ENCODE assay signal across 36 mouse cellular contexts in genomic region chr11:102941236-102941635, GRCm38 (mm10). TPM values are rescaled to one million over a fixed set of nuclear protein-coding genes. Genes with fewer than 3 reads are reported as not detected.
"Had no signal": no experiment of that assay in that cellular context is flagged by ENCODE, and none has a peak within 500 bp of the region (broad histone marks: within the 10 kb centered on the region; RNA-seq: fewer than 3 reads in every experiment).

No protein-coding gene starts in this region.

- H3K27ac ChIP-seq: embryonic facial prominence, embryonic 10.5 days; embryonic facial prominence, embryonic 12.5 days; embryonic facial prominence, embryonic 13.5 days; embryonic facial prominence, embryonic 15.5 days; forebrain, embryonic 10.5 days; forebrain, embryonic 12.5 days; forebrain, embryonic 13.5 days; forebrain, embryonic 15.5 days; gastrocnemius, adult 2 months; heart, adult 2 months had no signal

- H3K36me3 ChIP-seq: embryonic facial prominence, embryonic 10.5 days; embryonic facial prominence, embryonic 12.5 days; embryonic facial prominence, embryonic 13.5 days; embryonic facial prominence, embryonic 15.5 days; forebrain, embryonic 10.5 days; forebrain, embryonic 12.5 days; forebrain, embryonic 15.5 days had no signal

- DNase-seq: cerebellum, adult 9-10 months; cerebellum, adult 9-11 months; cerebellum, postnatal 10 days; cerebellum, postnatal 14 days; cerebellum, postnatal 25 days; cerebellum, postnatal 36 days; embryo, embryonic 11 days; forebrain, postnatal 0 days; gastrocnemius, adult 2 months; gastrocnemius, postnatal 10 days; gastrocnemius, postnatal 14 days; gastrocnemius, postnatal 25 days; gastrocnemius, postnatal 36 days; heart, adult 11 months; heart, adult 18-20 months; heart, adult 2 months had no signal

- H3K9me3 ChIP-seq: embryonic facial prominence, embryonic 10.5 days; embryonic facial prominence, embryonic 12.5 days; embryonic facial prominence, embryonic 13.5 days; embryonic facial prominence, embryonic 15.5 days; forebrain, embryonic 10.5 days; forebrain, embryonic 12.5 days; forebrain, embryonic 13.5 days; forebrain, embryonic 15.5 days had no signal

- ATAC-seq: forebrain, embryonic 13.5 days; forebrain, embryonic 14.5 days; forebrain, embryonic 15.5 days; forebrain, embryonic 16.5 days; forebrain, postnatal 0 days had no signal

- H3K4me2 ChIP-seq: embryonic facial prominence, embryonic 12.5 days; embryonic facial prominence, embryonic 13.5 days; embryonic facial prominence, embryonic 15.5 days; forebrain, embryonic 12.5 days; forebrain, embryonic 13.5 days; forebrain, embryonic 15.5 days had no signal

- H3K4me3 ChIP-seq: embryonic facial prominence, embryonic 10.5 days; embryonic facial prominence, embryonic 12.5 days; embryonic facial prominence, embryonic 13.5 days; embryonic facial prominence, embryonic 15.5 days; erythroblast, embryonic 14.5 days; forebrain, embryonic 10.5 days; forebrain, embryonic 12.5 days; forebrain, embryonic 13.5 days; forebrain, embryonic 15.5 days; gastrocnemius, adult 2 months; heart, adult 2 months had no signal

- H3K9ac ChIP-seq: embryonic facial prominence, embryonic 12.5 days; embryonic facial prominence, embryonic 13.5 days; embryonic facial prominence, embryonic 15.5 days; forebrain, embryonic 12.5 days; forebrain, embryonic 13.5 days; forebrain, embryonic 15.5 days; forebrain, postnatal 0 days had no signal

RNA-seq across cellular contexts. Expression of gene C1ql1, which starts 5.3 kb away (rescaled TPM):
- total RNA-seq: common myeloid progenitor, adult 5-6 weeks; gastrocnemius, adult 18-20 months; gastrocnemius, adult 2 months; gastrocnemius, adult 8-10 months; granulocyte monocyte progenitor cell, adult 5-6 weeks; heart, adult 18-20 months; heart, adult 2 months; heart, adult 8-10 months had no signal
- polyA plus RNA-seq: erythroblast, embryonic 14.5 days had no signal

RNA-seq across cellular contexts. Expression of gene Kif18b, which starts 16.3 kb away (rescaled TPM):
- total RNA-seq: gastrocnemius, adult 18-20 months; gastrocnemius, adult 2 months; gastrocnemius, adult 8-10 months had no signal

RNA-seq across cellular contexts. Expression of gene Gfap, which starts 40.5 kb away (rescaled TPM):
- total RNA-seq: gastrocnemius, adult 18-20 months; gastrocnemius, adult 2 months; gastrocnemius, postnatal 25 days; gastrocnemius, postnatal 36 days; granulocyte monocyte progenitor cell, adult 5-6 weeks had no signal
- polyA plus RNA-seq: forebrain, embryonic 13.5 days had no signal

RNA-seq across cellular contexts. Expression of gene Fam187a, which starts 56.3 kb away (rescaled TPM):
- total RNA-seq: common myeloid progenitor, adult 5-6 weeks; gastrocnemius, adult 18-20 months; gastrocnemius, adult 2 months; gastrocnemius, adult 8-10 months; gastrocnemius, postnatal 10 days; gastrocnemius, postnatal 14 days; gastrocnemius, postnatal 25 days; gastrocnemius, postnatal 36 days; gastrocnemius, postnatal 4 days; granulocyte monocyte progenitor cell, adult 5-6 weeks; heart, adult 18-20 months; heart, adult 2 months; heart, adult 8-10 months had no signal
- polyA plus RNA-seq: embryonic facial prominence, embryonic 10.5 days; embryonic facial prominence, embryonic 11.5 days; embryonic facial prominence, embryonic 12.5 days; embryonic facial prominence, embryonic 13.5 days; embryonic facial prominence, embryonic 14.5 days; embryonic facial prominence, embryonic 15.5 days; erythroblast, embryonic 14.5 days; forebrain, embryonic 11.5 days; forebrain, embryonic 12.5 days; forebrain, embryonic 13.5 days; forebrain, embryonic 14.5 days; forebrain, embryonic 15.5 days; forebrain, embryonic 16.5 days; forebrain, postnatal 0 days; heart, adult 2 months had no signal
